ENCODE assay signal across 9 mouse cellular contexts in genomic region chr2:24357642-24358041, GRCm38 (mm10). TPM values are rescaled to one million over a fixed set of nuclear protein-coding genes. Genes with fewer than 3 reads are reported as not detected.
DNase-seq lines count a peak whose midpoint lies in the region; ATAC-seq and TF ChIP-seq lines count a peak whose summit lies in the region.
"Had no signal": no experiment of that assay in that cellular context is flagged by ENCODE, and none has a peak within 500 bp of the region (broad histone marks: within the 10 kb centered on the region; RNA-seq: fewer than 3 reads in every experiment).

No protein-coding gene starts in this region.

- no peak for TF ChIP-seq POLR2A in spleen, adult 2 months (IDR thresholded peaks at IDR 0.05; ENCODE audit: low read depth, low read length)

- H3K9me3 ChIP-seq in hindbrain, embryonic 11.5 days (ENCODE audit: control insufficient read depth, low read length): no peaks in the 10 kb centered on the region
- no peaks in the 10 kb centered on the region for H3K9me3 ChIP-seq in hindbrain, embryonic 12.5 days (replicated peaks)
- H3K9me3 ChIP-seq in embryonic facial prominence, embryonic 10.5 days: no peaks in the 10 kb centered on the region
- H3K9me3 ChIP-seq in forebrain, embryonic 16.5 days (ENCODE audit: control insufficient read depth, low read length): no peaks in the 10 kb centered on the region
- H3K9me3 ChIP-seq: megakaryocyte, embryonic 14.5 days had no signal

- TF ChIP-seq CTCF in spleen, adult 2 months (IDR thresholded peaks at IDR 0.05; ENCODE audit: extremely low read depth, insufficient read depth, insufficient read length, insufficient replicate concordance): no peak

- H3K4me3 ChIP-seq in hindbrain, embryonic 11.5 days (ENCODE audit: low read depth, low read length): no peak overlapping the region
- H3K4me3 ChIP-seq in hindbrain, embryonic 12.5 days: no peak overlapping the region
- H3K4me3 ChIP-seq in spleen, adult 2 months (ENCODE audit: extremely low read depth, insufficient read depth, insufficient read length): no peak overlapping the region
- no peak overlapping the region for H3K4me3 ChIP-seq in embryonic facial prominence, embryonic 10.5 days
- H3K4me3 ChIP-seq in forebrain, embryonic 16.5 days (replicated peaks; ENCODE audit: low read length): no peak overlapping the region
- H3K4me3 ChIP-seq: megakaryocyte, embryonic 14.5 days had no signal

- ATAC-seq in hindbrain, embryonic 11.5 days (ENCODE audit: low FRiP score): no peak
- no peak for ATAC-seq in hindbrain, embryonic 12.5 days (ENCODE audit: low FRiP score)
- ATAC-seq in forebrain, embryonic 16.5 days: no peak
- no peak for ATAC-seq in frontal cortex, adult (ENCODE audit: low TSS enrichment)

- no peaks in the 10 kb centered on the region for H3K36me3 ChIP-seq in hindbrain, embryonic 11.5 days (ENCODE audit: control insufficient read depth, insufficient read depth, low read length)
- H3K36me3 ChIP-seq in hindbrain, embryonic 12.5 days: no peaks in the 10 kb centered on the region
- H3K36me3 ChIP-seq in spleen, adult 2 months (ENCODE audit: control insufficient read depth, insufficient read depth, low read length): no peaks in the 10 kb centered on the region
- H3K36me3 ChIP-seq in embryonic facial prominence, embryonic 10.5 days (replicated peaks): no peaks in the 10 kb centered on the region
- no peaks in the 10 kb centered on the region for H3K36me3 ChIP-seq in forebrain, embryonic 16.5 days (ENCODE audit: control insufficient read depth, insufficient read depth)

- WGBS in hindbrain, embryonic 11.5 days: 23% methylated on average over 1 of the region's 1 CpGs
- WGBS in hindbrain, embryonic 12.5 days: 24% methylated on average over 1 of the region's 1 CpGs
- WGBS in spleen, adult 2 months: 0% methylated on average over 1 of the region's 1 CpGs
- 15% methylated on average over 1 of the region's 1 CpGs for WGBS in embryonic facial prominence, embryonic 10.5 days
- WGBS in forebrain, embryonic 16.5 days: 7% methylated on average over 1 of the region's 1 CpGs

- no peaks in the 10 kb centered on the region for H3K4me1 ChIP-seq in hindbrain, embryonic 11.5 days (replicated peaks; ENCODE audit: control insufficient read depth, insufficient read depth, low read length)
- no peaks in the 10 kb centered on the region for H3K4me1 ChIP-seq in hindbrain, embryonic 12.5 days
- H3K4me1 ChIP-seq in spleen, adult 2 months (ENCODE audit: control insufficient read depth, insufficient read depth, insufficient read length): no peaks in the 10 kb centered on the region
- H3K4me1 ChIP-seq in embryonic facial prominence, embryonic 10.5 days: no peaks in the 10 kb centered on the region
- H3K4me1 ChIP-seq in forebrain, embryonic 16.5 days (replicated peaks; ENCODE audit: control insufficient read depth, insufficient read depth, low read length): no peaks in the 10 kb centered on the region

- no peak overlapping the region for H3K4me2 ChIP-seq in hindbrain, embryonic 11.5 days (replicated peaks; ENCODE audit: low read depth, low read length)
- no peak overlapping the region for H3K4me2 ChIP-seq in hindbrain, embryonic 12.5 days (replicated peaks)
- H3K4me2 ChIP-seq in forebrain, embryonic 16.5 days (ENCODE audit: low read length): no peak overlapping the region

- H3K9ac ChIP-seq in hindbrain, embryonic 11.5 days (ENCODE audit: low read depth, low read length): no peak overlapping the region
- H3K9ac ChIP-seq in hindbrain, embryonic 12.5 days: no peak overlapping the region
- no peak overlapping the region for H3K9ac ChIP-seq in forebrain, embryonic 16.5 days (replicated peaks; ENCODE audit: low read depth, low read length)

- DNase-seq in hindbrain, embryonic 11.5 days (ENCODE audit: low spot score): peak; percentile 57
- DNase-seq in spleen, adult 2 months (ENCODE audit: low read depth in 1 of 2, low spot score in 2 of 2): peak; percentile 29 to 34
- no peak for DNase-seq in spleen, adult 12 weeks (ENCODE audit: low spot score)
- DNase-seq in embryonic facial prominence, embryonic 10.5 days (ENCODE audit: low spot score): peak; percentile 12
- DNase-seq in mesoderm, embryonic 11.5 days (ENCODE audit: low read depth, low spot score): peak; percentile 20

- H3K27ac ChIP-seq in hindbrain, embryonic 11.5 days (ENCODE audit: low read depth, low read length): no peak overlapping the region
- no peak overlapping the region for H3K27ac ChIP-seq in hindbrain, embryonic 12.5 days
- H3K27ac ChIP-seq in spleen, adult 2 months (ENCODE audit: insufficient read depth, low read length): no peak overlapping the region
- no peak overlapping the region for H3K27ac ChIP-seq in embryonic facial prominence, embryonic 10.5 days (replicated peaks)
- H3K27ac ChIP-seq in forebrain, embryonic 16.5 days (ENCODE audit: low read length): no peak overlapping the region

- no peaks in the 10 kb centered on the region for H3K27me3 ChIP-seq in hindbrain, embryonic 11.5 days (ENCODE audit: control insufficient read depth, insufficient read depth, low read length)
- no peaks in the 10 kb centered on the region for H3K27me3 ChIP-seq in hindbrain, embryonic 12.5 days
- no peaks in the 10 kb centered on the region for H3K27me3 ChIP-seq in spleen, adult 2 months (ENCODE audit: control insufficient read depth, insufficient read depth, low read length)
- H3K27me3 ChIP-seq in embryonic facial prominence, embryonic 10.5 days (replicated peaks; ENCODE audit: low read depth, poor library complexity, severe bottlenecking): no peaks in the 10 kb centered on the region
- no peaks in the 10 kb centered on the region for H3K27me3 ChIP-seq in forebrain, embryonic 16.5 days (replicated peaks; ENCODE audit: control insufficient read depth, insufficient read depth, low read length)

RNA-seq across cellular contexts. Expression of gene Psd4, which starts 9.7 kb away (rescaled TPM):
- polyA plus RNA-seq in hindbrain, embryonic 11.5 days (2014; fragmentation: Nextera tagmentation; extraction: Ambion mirVana): 0.45 and 0.46 TPM in 2 replicates
- polyA plus RNA-seq in hindbrain, embryonic 12.5 days (2016; fragmentation: Nextera tagmentation; extraction: Ambion mirVana): 1.7 and 2.0 TPM in 2 replicates
- 40.1 and 41.1 TPM in 2 replicates for polyA plus RNA-seq in spleen, adult 2 months (2012; rRNA removed)
- 0.52 and 0.81 TPM in 2 replicates for polyA plus RNA-seq in embryonic facial prominence, embryonic 10.5 days (2016; fragmentation: Nextera tagmentation; extraction: Ambion mirVana)
- polyA plus RNA-seq in forebrain, embryonic 16.5 days (2015; fragmentation: Nextera tagmentation; extraction: Ambion mirVana): 0.20 and 0.52 TPM in 2 replicates

RNA-seq across cellular contexts. Expression of gene Il1rn, which starts 21.0 kb away (rescaled TPM):
- not detected in 2 replicates for polyA plus RNA-seq in hindbrain, embryonic 11.5 days (2014; fragmentation: Nextera tagmentation; extraction: Ambion mirVana)
- polyA plus RNA-seq in hindbrain, embryonic 12.5 days (2016; fragmentation: Nextera tagmentation; extraction: Ambion mirVana): 0.31 TPM in 1 of 2 replicates, not detected in the other
- 2.0 and 2.2 TPM in 2 replicates for polyA plus RNA-seq in spleen, adult 2 months (2012; rRNA removed)
- polyA plus RNA-seq in embryonic facial prominence, embryonic 10.5 days (2016; fragmentation: Nextera tagmentation; extraction: Ambion mirVana): not detected in 2 replicates
- polyA plus RNA-seq in forebrain, embryonic 16.5 days (2015; fragmentation: Nextera tagmentation; extraction: Ambion mirVana): 0.10 TPM in 1 of 2 replicates, not detected in the other

Comparison
In these comparisons a context has a peak if more than half of its experiments do, and no peak if none do; other contexts are left out.
1. RNA of gene Psd4, which starts 9.7 kb away (polyA plus RNA-seq): 40.1 to 41.1 TPM in spleen, adult 2 months; 1.7 to 2.0 TPM in hindbrain, embryonic 12.5 days, 0.52 to 0.81 TPM in embryonic facial prominence, embryonic 10.5 days, 0.20 to 0.52 TPM in forebrain, embryonic 16.5 days and 0.45 to 0.46 TPM in hindbrain, embryonic 11.5 days; every median in the first group is over 10 times any median in the second.